Mouse (Mus musculus): ENCODE measurements around the gene Gabarapl1.

DNA sequence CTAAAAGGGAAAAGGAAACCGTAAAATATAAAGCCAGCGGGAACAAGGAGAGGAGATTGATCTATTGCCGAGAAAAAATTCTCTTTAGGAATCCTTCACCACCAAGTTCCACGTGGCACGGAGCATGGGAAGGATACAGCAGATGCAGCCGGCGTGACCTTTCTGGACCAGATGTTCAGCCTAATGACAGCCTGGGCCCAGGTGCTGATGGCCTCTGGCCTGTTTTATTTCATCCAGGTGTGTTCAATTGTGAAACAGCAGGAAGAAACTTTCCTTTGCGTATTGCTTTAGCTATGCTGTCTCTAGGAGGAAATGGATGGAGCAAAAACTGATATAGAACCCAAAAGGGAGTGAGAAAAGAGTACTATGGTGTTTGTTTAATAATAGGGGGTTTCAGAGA lies 20.1 kb upstream of the Gabarapl1 start:
- TF ChIP-seq CTCF (IDR thresholded peaks at IDR 0.05; ENCODE audit: low read depth): no peak
- no peak for TF ChIP-seq EP300 (IDR thresholded peaks at IDR 0.05; ENCODE audit: low read depth)

Measured in liver, embryonic 14.5 days (tissue).